In the genomic region with DNA sequence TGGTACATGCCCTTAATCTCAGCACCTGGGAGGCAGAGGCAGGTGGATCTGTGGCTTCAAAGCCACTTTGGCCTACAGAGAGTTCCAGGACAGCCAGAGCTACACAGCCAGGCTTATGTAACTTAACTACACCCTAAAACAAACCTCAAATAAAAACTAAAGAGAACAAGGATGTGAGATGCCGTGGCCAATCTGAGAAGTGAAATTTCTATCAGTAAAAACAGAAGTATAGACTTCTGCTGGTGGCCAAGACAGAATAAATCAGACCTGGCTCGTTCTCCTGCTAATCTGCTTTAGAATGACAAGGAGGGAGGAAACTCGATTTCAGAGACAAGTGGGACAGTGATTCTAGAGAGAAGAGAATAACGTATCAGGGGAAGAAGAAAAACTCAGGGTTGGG, we compare ENCODE assay signal across 17 mouse cellular contexts. TPM values are rescaled to one million over a fixed set of nuclear protein-coding genes. Genes with fewer than 3 reads are reported as not detected.
A peak's percentile ranks its signal among the peaks of the same experiment; 100 is the strongest.
DNase-seq lines count a peak whose midpoint lies in the region; ATAC-seq lines count a peak whose summit lies in the region.
"Had no signal": no experiment of that assay in that cellular context is flagged by ENCODE, and none has a peak within 500 bp of the region (broad histone marks: within the 10 kb centered on the region; RNA-seq: fewer than 3 reads in every experiment).

No protein-coding gene starts in this region.

- intact Hi-C loops in heart, postnatal 25 days (cut with DNase I): no loop called here

- peak; percentile 58 for ATAC-seq in granulocyte monocyte progenitor cell, adult 5-6 weeks (replicated peaks; ENCODE audit: poor library complexity, severe bottlenecking)
- peak; percentile 18; the same call in 1 of the 2 replicates for ATAC-seq in megakaryocyte progenitor cell, adult 5-6 weeks (replicated peaks; ENCODE audit: poor library complexity)
- ATAC-seq: activated CD4-positive, CD25-positive, alpha-beta regulatory T cell, adult 4 months; hindbrain, embryonic 16.5 days; intestine, embryonic 15.5 days; lung, postnatal 0 days had no signal

- peak; percentile 53 to 63 for DNase-seq in spleen, postnatal 36 days (ENCODE audit: low spot score in 2 of 2)
- no peak for DNase-seq in spleen, postnatal 4 days (ENCODE audit: low spot score in 2 of 2)
- DNase-seq in right cerebral cortex, postnatal 25 days: no peak
- no peak for DNase-seq in heart, postnatal 25 days (ENCODE audit: low spot score)
- DNase-seq in layer of hippocampus, adult 18-20 months (ENCODE audit: low spot score in 2 of 2): no peak
- DNase-seq: adrenal gland, postnatal 10 days; cerebellum, adult 9-10 months; gastrocnemius, postnatal 36 days; kidney, adult 8-10 months; kidney, postnatal 10 days; right cerebral cortex, postnatal 14 days had no signal

RNA-seq across cellular contexts. Expression of gene Ifnar1, which starts 29.2 kb away (rescaled TPM):
- 32.3 and 42.5 TPM in 2 replicates for total RNA-seq in granulocyte monocyte progenitor cell, adult 5-6 weeks (2014; fragmentation: Nextera tagmentation)
- 33.3 and 35.6 TPM in 2 replicates for total RNA-seq in granulocyte monocyte progenitor cell, adult 5-6 weeks (2017)
- 32.2 and 33.3 TPM in 2 replicates for total RNA-seq in megakaryocyte progenitor cell, adult 5-6 weeks (2015)
- 34.7 and 36.3 TPM in 2 replicates for total RNA-seq in megakaryocyte progenitor cell, adult 5-6 weeks (2017)
- 10 to 100 TPM; 30.5 to 39.7 TPM for total RNA-seq in heart, postnatal 25 days (2021)
- total RNA-seq in layer of hippocampus, adult 18-20 months (2021): 10 to 100 TPM; 40.9 to 44.4 TPM

RNA-seq across cellular contexts. Expression of gene Il10rb, which starts 49.9 kb away (rescaled TPM):
- 36.6 and 48.8 TPM in 2 replicates for total RNA-seq in granulocyte monocyte progenitor cell, adult 5-6 weeks (2014; fragmentation: Nextera tagmentation)
- total RNA-seq in granulocyte monocyte progenitor cell, adult 5-6 weeks (2017): 41.3 and 45.8 TPM in 2 replicates
- total RNA-seq in megakaryocyte progenitor cell, adult 5-6 weeks (2015): 42.7 and 46.2 TPM in 2 replicates
- 36.6 and 39.2 TPM in 2 replicates for total RNA-seq in megakaryocyte progenitor cell, adult 5-6 weeks (2017)
- 100 to 1,000 TPM in 1 of 2 experiments, 10 to 100 TPM in 1; 97.5 to 105 TPM for total RNA-seq in heart, postnatal 25 days (2021)
- total RNA-seq in layer of hippocampus, adult 18-20 months (2021): 1 to 10 TPM; 7.8 to 9.5 TPM

Comparison
In these comparisons a context has a peak if more than half of its experiments do, and no peak if none do; other contexts are left out.
1. DNase-seq: peak in spleen, postnatal 36 days (2 of 2); none in spleen, postnatal 4 days (0 of 2), right cerebral cortex, postnatal 25 days (single experiment), heart, postnatal 25 days (single experiment) and layer of hippocampus, adult 18-20 months (0 of 2).